Mouse (Mus musculus) brain, embryonic 18.5 days (tissue): Measurements from ENCODE around the gene Elf5.

ENCODE experiments used
- DNase-seq: peaks from one replicate; pipeline ENCODE4 v3.0.0-alpha.2; 2012; ENCODE audit warnings: low read depth, low spot score

Gene Elf5

GRCm38 (mm10) chr2:103411348-103411747 lies at the start of gene Elf5:
Elf5 (plus strand) TSS chr2:103411688.
- DNase-seq, result no peak

- no peak for DNase-seq
Observed at GRCm38 (mm10) chr2:103372541-103372940, 38.9 kb upstream of the Elf5 start.

GRCm38 (mm10) chr2:103379502-103380160 lies 31.9 kb upstream of the Elf5 start:
- DNase-seq, result no peak

GRCm38 (mm10) chr2:103382174-103382573 lies 29.3 kb upstream of the Elf5 start:
- no peak for DNase-seq

- no peak for DNase-seq
Observed at GRCm38 (mm10) chr2:103387881-103388280, 23.6 kb upstream of the Elf5 start.

GRCm38 (mm10) chr2:103388311-103388710 lies 23.2 kb upstream of the Elf5 start:
- no peak for DNase-seq

GRCm38 (mm10) chr2:103390086-103390988 lies 21.2 kb upstream of the Elf5 start:
- no peak for DNase-seq

GRCm38 (mm10) chr2:103391626-103392025 lies 19.9 kb upstream of the Elf5 start:
- no peak for DNase-seq

- no peak for DNase-seq
Observed at GRCm38 (mm10) chr2:103398110-103398509, 13.4 kb upstream of the Elf5 start.

GRCm38 (mm10) chr2:103400691-103401090 lies 10.8 kb upstream of the Elf5 start:
- no peak for DNase-seq

GRCm38 (mm10) chr2:103406239-103406638 lies 5.2 kb upstream of the Elf5 start:
- DNase-seq, result no peak

- no peak for DNase-seq
Observed at GRCm38 (mm10) chr2:103411816-103412215, 328 bp downstream of the Elf5 start.

- DNase-seq, result no peak
Observed at GRCm38 (mm10) chr2:103413381-103413780, 1.9 kb downstream of the Elf5 start.

GRCm38 (mm10) chr2:103415774-103416173 lies 4.3 kb downstream of the Elf5 start:
- DNase-seq, result no peak

- DNase-seq, result no peak
Observed at GRCm38 (mm10) chr2:103420650-103421507, 9.4 kb downstream of the Elf5 start.

GRCm38 (mm10) chr2:103423884-103424283 lies 12.4 kb downstream of the Elf5 start:
- DNase-seq, result no peak

GRCm38 (mm10) chr2:103424349-103425026 lies 13.0 kb downstream of the Elf5 start:
- peak; percentile 30 for DNase-seq

- DNase-seq, result no peak
Observed at GRCm38 (mm10) chr2:103425456-103426063, 14.1 kb downstream of the Elf5 start.

GRCm38 (mm10) chr2:103428356-103428755 lies 16.9 kb downstream of the Elf5 start:
- no peak for DNase-seq

- no peak for DNase-seq
Observed at GRCm38 (mm10) chr2:103430712-103431111, 19.2 kb downstream of the Elf5 start.
